Mouse (Mus musculus) intestine, embryonic 14.5 days (tissue): ENCODE data around the gene Kif18b. TPM values are rescaled to one million over a fixed set of nuclear protein-coding genes. Genes with fewer than 3 reads are reported as not detected.

Experiments used
- polyA plus RNA-seq: library from polyadenylated mRNA; unstranded; fragments of >200 nt; fragmentation: Nextera tagmentation; extraction: Ambion mirVana; gene quantifications from 2 replicates; pipeline ENCODE4 v1.2.1, GENCODE M21; 2014

Kif18b gene
- polyA plus RNA-seq, 1 experiment from 2014 or later: 7.8 TPM

Other genes starting within 250 kb of the Kif18b start
- gene Ccdc43, start 227.3 kb downstream of the Kif18b start, polyA plus RNA-seq: 43.5 and 43.6 TPM in 2 replicates
- gene Adam11, start 163.7 kb downstream of the Kif18b start, polyA plus RNA-seq: 4.9 and 5.8 TPM in 2 replicates
- 47.7 and 57.7 TPM in 2 replicates for gene Gjc1, start 105.4 kb downstream of the Kif18b start, polyA plus RNA-seq
- gene Higd1b, start 89.3 kb downstream of the Kif18b start, polyA plus RNA-seq: not detected in 2 replicates
- 180 and 184 TPM in 2 replicates for gene Eftud2, start 44.1 kb downstream of the Kif18b start, polyA plus RNA-seq
- 0.81 and 1.2 TPM in 2 replicates for gene Ccdc103, start 43.9 kb downstream of the Kif18b start, polyA plus RNA-seq
- gene Fam187a, start 40.0 kb downstream of the Kif18b start, polyA plus RNA-seq: not detected in 2 replicates
- 0.28 and 0.58 TPM in 2 replicates for gene Gfap, start 24.2 kb downstream of the Kif18b start, polyA plus RNA-seq
- gene C1ql1, start 21.6 kb upstream of the Kif18b start, polyA plus RNA-seq: 8.2 and 9.0 TPM in 2 replicates
- 69.3 and 69.7 TPM in 2 replicates for gene Nmt1, start 103.1 kb upstream of the Kif18b start, polyA plus RNA-seq
- gene Dcakd, start 103.2 kb upstream of the Kif18b start, polyA plus RNA-seq: 164 and 183 TPM in 2 replicates
- 1.9 and 2.1 TPM in 2 replicates for gene Plcd3, start 176.5 kb upstream of the Kif18b start, polyA plus RNA-seq
- gene Acbd4, start 176.6 kb upstream of the Kif18b start, polyA plus RNA-seq: 13.0 and 14.5 TPM in 2 replicates
- gene Hexim1, start 191.1 kb upstream of the Kif18b start, polyA plus RNA-seq: 6.8 and 6.9 TPM in 2 replicates
- 6.9 and 9.7 TPM in 2 replicates for gene Hexim2, start 207.3 kb upstream of the Kif18b start, polyA plus RNA-seq
- 3.1 and 3.6 TPM in 2 replicates for gene Fmnl1, start 246.0 kb upstream of the Kif18b start, polyA plus RNA-seq